Mouse (Mus musculus): ENCODE results near the gene Mgat4e.

DNA sequence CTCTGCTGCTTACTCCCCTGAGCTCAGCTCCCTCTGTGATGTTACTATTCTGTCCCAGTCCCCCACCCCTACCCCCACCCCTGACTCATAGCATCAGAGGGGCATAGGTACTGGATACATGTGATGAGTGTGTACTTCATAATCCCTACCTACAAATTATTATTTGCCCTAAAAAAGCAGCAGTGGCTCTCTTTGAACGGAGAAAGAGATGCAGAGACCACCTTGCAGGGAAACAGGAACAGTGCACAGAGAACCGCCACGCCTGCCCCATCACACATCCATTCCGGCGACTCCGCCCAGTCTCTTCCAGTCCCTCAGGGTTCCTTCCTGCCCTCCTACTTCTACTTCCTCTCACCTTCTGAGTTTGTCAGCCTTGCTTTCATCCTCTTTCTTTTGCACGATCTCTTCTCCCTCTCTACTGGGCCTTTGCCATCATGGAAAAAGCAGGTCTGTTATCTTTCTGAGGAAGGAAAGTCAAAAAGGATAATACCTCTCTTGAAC lies at the start of gene Mgat4e:
- TF ChIP-seq POLR2A (IDR thresholded peaks at IDR 0.05; ENCODE audit: low read depth, low read length) (no peak), CTCF (IDR thresholded peaks at IDR 0.05; ENCODE audit: extremely low read depth, insufficient read depth, insufficient read length, insufficient replicate concordance) (no peak)
